Mouse (Mus musculus) heart, embryonic 14.5 days (tissue): ENCODE measurements around the gene Sugt1. TPM values are rescaled to one million over a fixed set of nuclear protein-coding genes. Genes with fewer than 3 reads are reported as not detected.

Experiments used
- ATAC-seq: fragments of 200-750 bp; cut with Nextera tagmentation; 2 replicates; pipeline ENCODE4 v1.8.0; 2017; ENCODE audit warnings: low read depth, moderate TSS enrichment; ENCODE audit not compliant: insufficient number of reproducible peaks, insufficient read depth, low FRiP score
- H3K27ac ChIP-seq, 2 experiments: fragments of 200-500 bp in 1 of 2; fragments of 300-500 bp in 1 of 2; sonication (generic) in 1 of 2; replicated peaks in 1 of 2; 2 replicates each; pipeline ENCODE4 v1.5.1; 2012 to 2014; ENCODE audit warnings: low read depth in 2 of 2, low read length in 2 of 2, control low read depth in 1 of 2, mild to moderate bottlenecking in 1 of 2, mixed read lengths in 1 of 2; ENCODE audit not compliant: control insufficient read depth in 1 of 2, insufficient read depth in 1 of 2
- H3K27me3 ChIP-seq: fragments of 300-500 bp; sonication (generic); 2 replicates; pipeline ENCODE4 v1.6.1; 2014; ENCODE audit warnings: mild to moderate bottlenecking, low read length, control low read depth; ENCODE audit not compliant: control insufficient read depth, insufficient read depth
- H3K36me3 ChIP-seq: fragments of 300-500 bp; sonication (generic); 2 replicates; pipeline ENCODE4 v1.6.1; 2014; ENCODE audit warnings: mild to moderate bottlenecking, control low read depth, low read length, mixed read lengths; ENCODE audit not compliant: control insufficient read depth, insufficient read depth
- H3K4me1 ChIP-seq, 2 experiments: fragments of 200-500 bp in 1 of 2; fragments of 300-500 bp in 1 of 2; sonication (generic) in 1 of 2; 2 replicates each; pipeline ENCODE4 v1.6.1; 2012 to 2014; ENCODE audit warnings: low read length in 2 of 2, control low read depth in 1 of 2, mixed read lengths in 1 of 2; ENCODE audit not compliant: control insufficient read depth in 2 of 2, insufficient read depth in 2 of 2
- H3K4me2 ChIP-seq: fragments of 300-500 bp; sonication (generic); 2 replicates; pipeline ENCODE4 v1.6.1; 2014; ENCODE audit warnings: mild to moderate bottlenecking, low read length
- H3K4me3 ChIP-seq, 2 experiments: fragments of 200-500 bp in 1 of 2; fragments of 300-500 bp in 1 of 2; sonication (generic) in 1 of 2; 2 replicates each; pipeline ENCODE4 v1.5.1; 2012 to 2014; ENCODE audit warnings: low read length in 2 of 2, mild to moderate bottlenecking in 2 of 2, control low read depth in 1 of 2, low read depth in 1 of 2, moderate library complexity in 1 of 2; ENCODE audit not compliant: control insufficient read depth in 1 of 2, insufficient read depth in 1 of 2
- H3K9ac ChIP-seq: fragments of 300-500 bp; sonication (generic); 2 replicates; pipeline ENCODE4 v1.6.1; 2014; ENCODE audit warnings: mild to moderate bottlenecking, low read length
- H3K9me3 ChIP-seq: fragments of 300-500 bp; sonication (generic); 2 replicates; pipeline ENCODE4 v1.6.1; 2016; ENCODE audit warnings: low read length, control low read depth; ENCODE audit not compliant: control insufficient read depth
- WGBS: fragments of 180-500 bp; shearing (Covaris S2); extraction: QIAGEN DNeasy Blood & Tissue Kit; methylation state at CpG from one replicate; pipeline ENCODE4 v1.1.7; 2014; 5-methylcytosine and 5-hydroxymethylcytosine counted together
- polyA plus RNA-seq: library from polyadenylated mRNA; unstranded; fragments of >200 nt; fragmentation: Nextera tagmentation; extraction: Ambion mirVana; gene quantifications from 2 replicates; pipeline ENCODE4 v1.2.1, GENCODE M21; 2014

The Sugt1 gene
- polyA plus RNA-seq, 1 experiment from 2014 or later = 122 TPM

DNA sequence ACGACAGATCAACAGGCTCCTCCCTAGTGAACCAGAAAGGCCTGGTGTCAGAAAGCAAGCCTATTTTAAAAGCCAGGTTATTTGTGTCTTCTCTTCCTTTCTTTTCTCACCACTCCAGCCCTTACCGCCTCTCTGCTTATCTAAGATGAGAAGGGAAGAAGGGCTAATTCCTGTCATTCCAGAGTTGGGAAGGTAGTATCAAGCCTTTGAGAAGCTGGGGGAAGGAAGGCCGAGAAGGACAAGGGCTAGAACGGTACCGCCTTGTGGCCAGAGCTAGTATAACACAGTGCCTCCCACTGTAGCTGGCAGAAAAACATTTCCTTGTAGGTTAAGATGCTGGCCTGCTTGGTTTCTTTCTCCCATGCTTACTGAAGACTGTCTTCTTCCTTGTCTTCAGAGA, 24.7 kb upstream of the Sugt1 start:
- H3K9me3 ChIP-seq = no peaks in the 10 kb centered on the region
- H3K27me3 ChIP-seq = no peaks in the 10 kb centered on the region
- no peak overlapping the region for H3K4me2 ChIP-seq
- ATAC-seq = no peak
- H3K4me3 ChIP-seq = no peak overlapping the region
- 0 out of 2 replicates have a peak overlapping the region, but pooled peaks have one; percentile 14 for H3K9ac ChIP-seq
- H3K27ac ChIP-seq = 0 out of 4 replicates have a peak overlapping the region, but pooled peaks of 1 of the 2 experiments have one; percentile 19
- peaks cover 37% of the 10 kb centered on the region for H3K36me3 ChIP-seq
- 4% methylated on average over 5 of the region's 5 CpGs for WGBS
- peaks cover 0 to 4% of the 10 kb centered on the region in 2 experiments; a peak in 1 of 4 replicates for H3K4me1 ChIP-seq

DNA sequence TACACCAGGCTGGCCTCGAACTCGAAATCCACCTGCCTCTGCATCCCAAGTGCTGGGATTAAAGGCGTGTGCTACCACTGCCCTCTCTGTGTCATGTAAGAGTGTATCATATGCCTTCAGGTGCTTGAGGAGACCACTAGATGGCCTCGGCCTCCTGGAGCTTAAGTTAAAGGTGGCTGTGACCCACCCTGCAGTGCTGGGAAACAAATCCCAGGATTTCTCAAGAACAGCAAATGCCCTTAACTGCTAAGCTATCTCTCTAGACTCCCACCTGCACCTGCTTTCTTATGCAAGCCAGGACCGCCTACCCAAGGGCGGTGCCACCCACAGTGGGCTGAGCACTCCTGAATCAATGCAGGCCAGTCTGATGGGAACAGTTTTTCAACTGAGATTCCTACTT, 22.7 kb upstream of the Sugt1 start:
- no peak overlapping the region for H3K4me2 ChIP-seq
- peaks cover 0 to 4% of the 10 kb centered on the region in 2 experiments; a peak in 1 of 4 replicates for H3K4me1 ChIP-seq
- WGBS = 64% methylated on average over 6 of the region's 6 CpGs
- H3K4me3 ChIP-seq = no peak overlapping the region
- H3K9ac ChIP-seq = no peak overlapping the region
- ATAC-seq = no peak
- no peaks in the 10 kb centered on the region for H3K27me3 ChIP-seq
- H3K27ac ChIP-seq = no peak overlapping the region
- no peaks in the 10 kb centered on the region for H3K9me3 ChIP-seq
- peaks cover 56% of the 10 kb centered on the region for H3K36me3 ChIP-seq

DNA sequence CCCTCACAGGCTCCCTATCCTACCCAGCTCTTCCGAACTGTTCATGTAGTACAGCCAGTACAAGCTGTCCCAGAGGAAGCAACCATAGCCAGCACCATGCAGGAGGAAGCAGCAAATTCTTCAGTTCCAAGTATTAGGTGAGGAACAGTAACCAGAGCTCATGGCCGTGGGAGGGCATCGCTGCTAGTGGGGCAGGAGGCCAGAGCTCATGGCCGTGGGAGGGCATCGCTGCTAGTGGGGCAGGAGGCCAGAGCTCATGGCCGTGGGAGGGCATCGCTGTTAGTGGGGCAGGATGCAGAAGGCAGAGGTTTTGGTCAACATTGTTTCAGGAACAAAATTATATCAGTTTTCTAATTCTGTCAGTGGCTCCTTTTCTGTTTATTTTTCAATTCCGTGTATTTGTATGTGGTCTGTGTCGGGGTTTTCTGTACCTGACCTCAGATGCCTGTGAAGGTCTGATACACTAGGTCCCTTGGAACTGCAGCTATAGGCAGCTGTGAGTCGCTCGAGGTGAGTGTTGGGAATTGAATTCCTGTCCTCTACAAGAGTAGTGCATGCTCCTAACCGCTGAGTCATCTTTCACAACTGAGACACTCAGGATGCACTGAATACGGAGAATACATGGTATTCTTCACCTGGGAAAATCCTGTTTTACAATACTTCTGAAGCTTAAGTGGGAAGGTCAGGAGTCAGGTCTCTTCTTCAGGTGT, 13.9 kb upstream of the Sugt1 start:
- Histone ChIP-seq H3K9me3 (no peaks in the 10 kb centered on the region), H3K9ac (no peak overlapping the region), H3K4me1 (no peaks in the 10 kb centered on the region), H3K27me3 (no peaks in the 10 kb centered on the region), H3K4me2 (no peak overlapping the region), H3K4me3 (no peak overlapping the region), H3K27ac (no peak overlapping the region), H3K36me3 (peaks cover 51% of the 10 kb centered on the region)
- WGBS = 83% methylated on average over 13 of the region's 13 CpGs
- ATAC-seq = no peak

DNA sequence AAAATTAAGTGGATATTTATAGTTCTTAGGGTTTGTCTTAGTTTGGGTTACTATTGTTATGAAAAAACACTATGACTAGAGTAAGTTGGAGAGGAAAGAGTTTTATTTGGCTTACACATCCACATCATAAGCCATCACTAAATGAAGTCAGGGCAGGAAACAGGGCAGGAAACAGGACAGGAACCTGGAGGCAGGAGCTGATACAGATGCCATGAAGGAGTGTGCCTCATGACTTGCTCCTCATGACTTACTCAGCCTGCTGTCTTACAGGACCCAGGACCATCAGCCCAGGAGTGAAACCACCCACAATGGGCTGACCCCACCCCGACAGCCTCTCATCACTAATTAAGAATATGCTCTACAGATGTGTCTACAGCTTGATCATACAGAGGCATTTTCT, 13.1 kb upstream of the Sugt1 start:
- Histone ChIP-seq H3K4me3 (no peak overlapping the region), H3K9ac (no peak overlapping the region), H3K4me1 (no peaks in the 10 kb centered on the region), H3K4me2 (no peak overlapping the region), H3K27me3 (no peaks in the 10 kb centered on the region), H3K9me3 (no peaks in the 10 kb centered on the region), H3K27ac (no peak overlapping the region), H3K36me3 (peaks cover 44% of the 10 kb centered on the region)
- no peak for ATAC-seq
- WGBS = 95% methylated on average over 1 of the region's 1 CpGs

DNA sequence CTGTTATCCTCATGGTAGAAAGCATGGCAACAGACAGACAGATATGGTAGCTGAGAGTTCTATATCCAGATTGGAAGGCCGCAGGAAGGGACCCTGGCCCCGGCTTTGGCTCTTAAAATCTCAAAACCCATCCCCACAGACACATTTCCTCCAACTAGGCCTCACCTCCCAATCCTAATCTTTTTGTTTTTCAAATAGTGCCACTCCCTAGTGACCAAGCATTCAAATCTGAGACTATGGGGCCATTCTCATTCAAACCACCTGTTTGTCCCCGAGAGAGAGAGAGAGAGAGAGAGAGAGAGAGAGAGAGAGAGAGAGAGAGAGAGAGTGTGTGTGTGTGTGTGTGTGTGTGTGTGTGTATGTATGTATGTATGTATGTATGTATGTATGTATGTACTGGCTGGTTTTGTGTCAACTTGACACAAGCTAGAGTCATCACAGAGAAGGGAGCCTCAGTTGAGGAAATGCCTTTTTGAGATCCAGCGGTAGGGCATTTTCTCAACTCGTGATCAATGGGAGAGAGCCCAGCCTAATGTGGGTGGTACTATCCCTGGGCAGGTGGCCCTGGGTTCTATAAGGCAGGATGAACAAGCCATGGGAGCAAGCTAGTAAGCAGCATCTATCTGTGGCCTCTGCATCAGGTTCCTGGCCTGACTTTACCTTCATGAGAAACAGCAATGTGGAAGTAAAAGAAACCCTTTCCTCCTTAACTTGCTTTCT, 3.8 kb upstream of the Sugt1 start:
- no peak overlapping the region for H3K4me3 ChIP-seq
- no peak overlapping the region for H3K27ac ChIP-seq
- no peak overlapping the region for H3K4me2 ChIP-seq
- ATAC-seq = no peak
- no peaks in the 10 kb centered on the region for H3K27me3 ChIP-seq
- no peak overlapping the region for H3K9ac ChIP-seq
- H3K36me3 ChIP-seq = peaks cover 21% of the 10 kb centered on the region
- peaks cover 3 to 5% of the 10 kb centered on the region in 2 experiments for H3K4me1 ChIP-seq
- WGBS = 82% methylated on average over 5 of the region's 5 CpGs
- H3K9me3 ChIP-seq = no peaks in the 10 kb centered on the region

DNA sequence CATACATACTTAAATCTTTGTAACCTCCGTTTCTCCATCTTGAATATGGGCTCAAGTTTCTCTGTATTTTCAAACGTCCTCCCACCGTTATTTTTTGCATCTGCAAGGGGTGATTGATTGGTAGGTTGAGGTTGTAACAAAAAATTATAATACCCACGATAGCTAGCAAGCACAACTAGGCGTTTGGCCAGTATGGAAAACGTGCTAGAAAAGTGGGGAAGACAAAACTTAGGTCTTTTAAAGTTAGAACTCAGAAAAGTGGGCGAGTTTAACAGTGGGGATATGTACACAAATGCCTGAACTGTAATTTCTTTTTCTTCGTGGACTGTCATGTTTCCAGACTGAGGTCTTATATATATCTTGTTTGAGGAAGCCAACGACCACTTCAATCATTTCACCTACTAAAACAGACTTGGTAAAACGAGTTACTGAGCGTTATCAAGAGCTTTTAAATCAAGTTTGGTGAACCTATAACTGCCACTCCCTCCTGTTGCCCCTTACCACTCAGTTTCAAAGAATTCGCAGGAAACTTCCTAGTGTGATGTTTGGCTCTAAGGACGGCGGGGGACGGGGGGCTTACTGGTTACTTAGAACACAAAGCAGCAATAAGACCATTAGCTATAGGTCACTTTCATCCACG, 872 bp upstream of the Sugt1 start:
- H3K9ac ChIP-seq = peak overlapping the region; percentile 85
- H3K4me2 ChIP-seq = peak overlapping the region; percentile 81
- H3K4me3 ChIP-seq = peak overlapping the region; percentile 64 to 84
- peak overlapping the region; percentile 94 to 98 for H3K27ac ChIP-seq
- H3K4me1 ChIP-seq = peaks cover 5 to 16% of the 10 kb centered on the region in 2 experiments
- WGBS = 32% methylated on average over 16 of the region's 16 CpGs
- no peaks in the 10 kb centered on the region for H3K9me3 ChIP-seq
- ATAC-seq = no peak
- peaks cover 7% of the 10 kb centered on the region; the same call in 1 of the 2 replicates for H3K36me3 ChIP-seq
- H3K27me3 ChIP-seq = no peaks in the 10 kb centered on the region

DNA sequence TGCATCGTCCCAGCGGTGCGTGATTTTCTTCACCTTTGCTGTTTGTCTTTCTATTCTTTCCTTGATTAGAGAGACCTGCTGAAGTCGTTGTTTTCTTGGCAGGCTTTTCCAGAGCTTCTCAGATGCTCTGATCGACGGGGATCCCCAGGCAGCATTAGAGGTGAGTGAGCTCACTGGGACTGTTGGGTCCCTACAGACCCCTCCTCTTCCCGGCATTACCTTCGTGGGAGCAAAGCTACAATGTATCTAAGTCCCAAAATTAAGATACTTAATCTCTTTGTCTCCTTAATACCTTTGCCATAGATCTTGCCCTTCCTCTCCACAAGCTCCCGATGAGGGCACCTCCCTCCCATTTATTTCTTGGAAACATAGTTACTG, 350 bp downstream of the Sugt1 start:
- H3K4me1 ChIP-seq = peaks cover 5 to 16% of the 10 kb centered on the region in 2 experiments
- H3K9ac ChIP-seq = peak overlapping the region; percentile 85
- peak overlapping the region; percentile 64 to 84 for H3K4me3 ChIP-seq
- peak overlapping the region; percentile 74 to 98 for H3K27ac ChIP-seq
- H3K4me2 ChIP-seq = peak overlapping the region; percentile 81
- WGBS = under 1% methylated on average over 9 of the region's 9 CpGs
- no peak for ATAC-seq
- H3K9me3 ChIP-seq = no peaks in the 10 kb centered on the region
- peaks cover 5% of the 10 kb centered on the region; the same call in 1 of the 2 replicates for H3K36me3 ChIP-seq
- no peaks in the 10 kb centered on the region for H3K27me3 ChIP-seq
